Mouse (Mus musculus): ENCODE data around the gene Unc93a2.
"Not testable (repeated sequence)": the region's sequence is repeated elsewhere in the genome, so short reads cannot be mapped to it uniquely, and the experiment has no call there.

GRCm38 (mm10) chr17:7386016-7386415, 752 bp upstream of the Unc93a2 start:
- TF ChIP-seq CTCF, EP300 (IDR thresholded peaks at IDR 0.05; ENCODE audit: low read depth): not testable (repeated sequence)

All from heart, postnatal 0 days (tissue).